Mouse (Mus musculus) kidney, adult 18-20 months (tissue): ENCODE measurements around the gene Krtap5-1.
A peak's percentile ranks its signal among the peaks of the same experiment; 100 is the strongest.
"Not testable (repeated sequence)": the region's sequence is repeated elsewhere in the genome, so short reads cannot be mapped to it uniquely, and the experiment has no call there.

ENCODE experiments used
- DNase-seq: peaks from one replicate; pipeline ENCODE4 v3.0.0; 2021

Gene Krtap5-1

DNA sequence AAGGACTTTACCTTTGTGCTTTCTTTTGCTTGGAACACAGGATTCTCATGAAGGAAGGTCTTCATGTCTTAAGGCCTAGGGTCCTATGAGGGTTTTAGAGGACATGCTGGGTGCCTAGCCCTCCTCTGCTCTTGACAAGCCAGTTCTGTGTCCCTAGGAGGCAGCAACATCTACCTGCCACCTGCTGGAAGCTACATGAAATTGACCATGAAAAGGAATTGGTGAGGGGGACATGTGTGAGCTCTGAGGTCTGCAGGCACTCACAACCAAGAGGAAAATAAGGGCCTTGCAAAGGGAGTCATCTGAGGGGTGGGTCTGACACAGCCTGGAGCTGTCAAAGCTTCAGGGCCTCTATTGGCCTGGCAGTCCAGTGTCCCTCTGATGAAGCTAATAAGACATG is 1.5 kb downstream of the Krtap5-1 start:
- no peak for DNase-seq

- DNase-seq: peak; percentile 38
Measured at GRCm38 (mm10) chr7:142293851-142294250, 3.1 kb downstream of the Krtap5-1 start.

- DNase-seq: not testable (repeated sequence)
Measured at GRCm38 (mm10) chr7:142285910-142286612, 10.9 kb downstream of the Krtap5-1 start.

- peak; percentile 40 for DNase-seq
Measured at GRCm38 (mm10) chr7:142285130-142285835, 11.6 kb downstream of the Krtap5-1 start.

- DNase-seq: peak; percentile 92
Measured at GRCm38 (mm10) chr7:142284615-142285080, 12.3 kb downstream of the Krtap5-1 start.

DNA sequence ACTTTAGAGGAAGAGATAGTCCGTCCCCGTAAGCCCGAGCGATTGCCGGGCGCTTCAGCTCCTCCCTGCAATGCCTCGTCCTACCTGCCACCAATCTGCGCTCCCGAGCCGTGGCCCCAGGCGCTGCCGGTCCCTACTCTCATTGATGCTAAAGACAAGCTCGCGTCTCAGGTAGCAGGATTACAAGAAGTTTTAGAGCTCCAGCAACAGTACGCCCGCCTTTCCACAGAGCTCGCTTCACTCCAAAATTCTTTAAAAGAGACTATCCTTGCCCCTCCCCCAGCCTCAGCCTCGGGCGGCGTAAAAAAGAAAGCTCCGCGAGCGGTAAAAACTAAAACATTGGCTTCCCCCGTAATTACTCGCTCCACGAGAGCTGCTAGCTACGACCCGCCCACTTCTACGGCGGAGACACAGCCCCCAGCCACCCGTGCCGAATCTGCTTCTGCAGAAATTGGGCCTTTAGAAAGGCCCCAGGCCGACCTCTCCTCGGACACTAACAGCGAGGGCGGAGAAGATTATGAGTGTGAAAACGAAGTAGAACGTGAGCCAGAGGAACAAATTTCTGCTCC is 12.8 kb downstream of the Krtap5-1 start:
- DNase-seq: peak; percentile 65

GRCm38 (mm10) chr7:142282847-142283246 is 14.1 kb downstream of the Krtap5-1 start:
- DNase-seq: not testable (repeated sequence)

DNA sequence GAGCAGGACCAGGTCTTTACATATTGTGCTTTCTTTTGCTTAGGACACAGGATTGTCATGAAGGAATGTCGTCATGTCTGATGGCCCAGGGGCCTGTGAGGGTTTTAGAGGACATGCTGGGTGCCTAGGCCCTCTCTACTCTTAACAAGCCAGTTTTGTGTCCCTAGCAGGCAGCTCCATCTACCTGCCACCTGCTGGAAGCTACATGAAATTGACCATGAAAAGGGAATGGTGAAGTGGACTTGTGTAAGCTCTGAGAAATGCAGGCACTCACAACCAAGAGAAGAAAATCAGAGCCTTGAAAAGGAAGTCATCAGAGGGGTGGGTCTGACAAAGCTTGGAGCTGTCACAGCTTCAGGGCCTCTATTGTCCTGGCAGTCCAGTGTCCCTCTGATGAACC is 17.6 kb downstream of the Krtap5-1 start:
- DNase-seq: not testable (repeated sequence)

- peak; percentile 71 for DNase-seq
Measured at GRCm38 (mm10) chr7:142278183-142278582, 18.7 kb downstream of the Krtap5-1 start.

GRCm38 (mm10) chr7:142274263-142274662 is 22.7 kb downstream of the Krtap5-1 start, which contains the start of gene Gm4559:
Gene Gm4559, minus strand, starts transcription at chr7:142274363.
- DNase-seq: not testable (repeated sequence)

DNA sequence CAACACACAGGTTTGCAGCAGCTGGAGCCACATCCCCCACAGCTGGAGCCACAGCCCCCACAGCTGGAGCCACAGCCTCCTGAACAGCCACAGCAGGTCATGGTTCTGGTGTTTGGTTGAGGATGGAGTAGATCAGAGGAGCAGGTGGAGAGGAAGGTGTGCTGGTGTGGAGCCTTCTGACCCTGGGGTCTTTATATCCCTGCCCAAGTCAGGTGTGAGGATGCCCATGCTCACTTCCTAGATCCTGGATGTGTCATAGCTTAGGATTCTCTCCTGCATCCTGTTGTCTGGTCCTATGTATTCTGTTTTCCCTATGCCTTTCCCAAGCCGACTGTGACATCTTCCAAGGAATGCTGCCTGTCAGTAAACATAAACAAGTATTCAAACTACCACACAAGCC is 38.7 kb downstream of the Krtap5-1 start, which contains the start of gene Gm2431:
Gene Gm2431 (minus strand): TSS at position 101 of the 400 bp plus-strand sequence.
- DNase-seq: not testable (repeated sequence)

DNA sequence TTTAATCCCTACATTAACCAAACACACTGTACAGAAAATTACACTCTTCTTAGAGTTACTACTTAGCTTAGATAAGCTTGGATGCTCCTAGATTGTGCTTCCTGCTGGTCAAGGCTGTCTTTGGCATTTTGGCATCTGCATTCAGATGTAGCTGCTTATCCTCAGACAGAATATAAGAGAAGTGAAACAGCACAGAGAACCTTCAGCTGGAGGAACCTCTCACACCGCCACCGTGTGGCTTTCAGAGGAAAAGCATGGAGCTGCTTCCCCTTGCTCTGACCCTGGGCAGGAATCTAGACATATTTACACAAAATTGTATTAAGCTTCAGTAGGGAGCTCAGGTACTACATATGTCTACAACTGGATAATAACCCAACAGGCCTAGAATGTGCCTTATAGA is 41.4 kb downstream of the Krtap5-1 start:
- DNase-seq: peak; percentile 24

DNA sequence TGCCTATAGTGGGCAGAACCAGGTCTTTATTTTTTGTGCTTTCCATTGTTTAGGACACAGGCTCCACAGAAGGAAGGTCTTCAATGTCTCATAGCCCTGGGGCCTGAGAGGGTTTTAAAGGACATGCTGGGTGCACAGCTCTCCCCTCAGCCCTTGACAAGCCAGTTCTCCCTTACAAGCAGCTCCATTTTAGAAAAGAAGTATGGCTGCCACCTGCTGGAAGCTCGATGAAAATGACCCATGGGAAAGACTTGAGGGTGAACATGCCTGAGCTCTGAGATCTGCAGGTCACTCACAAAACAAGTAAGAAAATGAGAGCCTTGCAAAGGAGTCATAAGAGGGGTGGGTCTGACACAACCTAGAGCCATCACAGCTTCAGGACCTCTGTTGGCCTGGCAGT is 47.1 kb downstream of the Krtap5-1 start:
- DNase-seq: peak; percentile 29
